13 mouse cellular contexts compared by ENCODE assay signal in the genomic region with DNA sequence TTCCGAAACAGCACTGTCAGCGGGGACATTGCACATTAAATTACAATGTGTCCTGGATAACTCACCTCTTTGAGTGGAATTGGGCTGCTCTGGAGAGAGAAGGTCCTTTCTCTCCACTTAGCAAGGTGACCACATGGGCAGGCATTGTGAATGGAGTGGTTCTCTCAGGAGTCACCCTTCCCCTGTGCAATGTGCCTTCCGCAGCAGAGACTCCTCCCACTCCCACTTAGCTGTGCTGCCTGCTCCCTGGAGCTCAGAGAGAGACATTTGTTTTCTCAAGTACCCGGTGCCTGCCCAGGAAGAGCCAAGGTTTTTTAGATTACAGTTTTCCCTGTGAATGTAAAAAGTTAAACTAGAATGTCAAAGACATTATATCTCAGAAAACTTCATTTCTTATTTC.
"Had no signal": no experiment of that assay in that cellular context is flagged by ENCODE, and none has a peak within 500 bp of the region (broad histone marks: within the 10 kb centered on the region; RNA-seq: fewer than 3 reads in every experiment).

No protein-coding gene starts in this region.

- DNase-seq: kidney, adult 11 months; kidney, adult 9 months; kidney, postnatal 10 days; liver, postnatal 0 days; retina, postnatal 1 day; right cerebral cortex, postnatal 4 days; spleen, adult 18-20 months; thymus, adult 18-20 months; thymus, postnatal 14 days had no signal

- ATAC-seq: liver, postnatal 0 days; midbrain, embryonic 13.5 days had no signal

- H3K27ac ChIP-seq: layer of hippocampus, adult 2 months; limb, embryonic 12.5 days; midbrain, embryonic 13.5 days; neural tube, embryonic 15.5 days had no signal

- H3K36me3 ChIP-seq: limb, embryonic 12.5 days; midbrain, embryonic 13.5 days; neural tube, embryonic 15.5 days had no signal

- H3K4me1 ChIP-seq: limb, embryonic 12.5 days; midbrain, embryonic 13.5 days; neural tube, embryonic 15.5 days had no signal

- H3K9ac ChIP-seq: limb, embryonic 12.5 days; liver, postnatal 0 days; midbrain, embryonic 13.5 days; neural tube, embryonic 15.5 days had no signal

- H3K4me2 ChIP-seq: limb, embryonic 12.5 days; midbrain, embryonic 13.5 days; neural tube, embryonic 15.5 days had no signal

- H3K4me3 ChIP-seq: layer of hippocampus, adult 2 months; limb, embryonic 12.5 days; midbrain, embryonic 13.5 days; neural tube, embryonic 15.5 days had no signal

- H3K9me3 ChIP-seq: limb, embryonic 12.5 days; midbrain, embryonic 13.5 days; neural tube, embryonic 15.5 days had no signal

- H3K27me3 ChIP-seq: limb, embryonic 12.5 days; midbrain, embryonic 13.5 days; neural tube, embryonic 15.5 days had no signal
